Mouse (Mus musculus) adrenal gland, adult 10 weeks (tissue): Measurements from ENCODE around the gene Mertk. TPM values are rescaled to one million over a fixed set of nuclear protein-coding genes. Genes with fewer than 3 reads are reported as not detected.

Source experiments
- polyA plus RNA-seq: library from polyadenylated mRNA; stranded (reverse); fragments of 350-450 nt; fragmentation: Illumina TruSeq; extraction: RNeasy Lipid Tissue Mini Kit (QIAGEN cat#74804); gene quantifications from one replicate; pipeline ENCODE4 v1.2.3, GENCODE M21; 2014; ENCODE audit warnings: low read depth, low replicate concordance

The Mertk gene
- 19.7 TPM for polyA plus RNA-seq

DNA sequence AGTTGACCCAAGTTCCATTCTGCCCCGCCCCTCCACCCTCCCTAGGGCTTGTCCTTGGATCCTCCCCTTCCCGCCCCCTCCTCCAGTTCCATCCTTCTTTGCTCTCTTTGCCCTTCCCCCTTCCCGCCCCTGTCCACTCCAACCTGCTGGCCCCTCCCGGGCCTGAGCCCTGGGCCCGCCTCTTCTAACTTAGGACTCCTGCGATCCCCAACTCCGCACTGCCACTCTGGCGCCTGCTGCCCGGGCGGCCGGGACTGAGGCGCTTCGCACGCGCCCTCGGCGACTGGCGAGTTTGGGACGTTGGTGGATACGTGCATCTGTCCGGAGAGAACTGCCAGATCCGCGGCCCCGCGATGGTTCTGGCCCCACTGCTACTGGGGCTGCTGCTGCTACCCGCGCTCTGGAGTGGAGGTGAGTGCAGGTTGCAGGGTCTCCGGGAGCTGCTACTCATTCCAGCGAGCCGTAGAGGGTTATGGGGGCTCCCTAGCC is at the start of gene Mertk:
TSS of gene Mertk (plus strand) at position 264 of the 489 bp plus-strand sequence.

DNA sequence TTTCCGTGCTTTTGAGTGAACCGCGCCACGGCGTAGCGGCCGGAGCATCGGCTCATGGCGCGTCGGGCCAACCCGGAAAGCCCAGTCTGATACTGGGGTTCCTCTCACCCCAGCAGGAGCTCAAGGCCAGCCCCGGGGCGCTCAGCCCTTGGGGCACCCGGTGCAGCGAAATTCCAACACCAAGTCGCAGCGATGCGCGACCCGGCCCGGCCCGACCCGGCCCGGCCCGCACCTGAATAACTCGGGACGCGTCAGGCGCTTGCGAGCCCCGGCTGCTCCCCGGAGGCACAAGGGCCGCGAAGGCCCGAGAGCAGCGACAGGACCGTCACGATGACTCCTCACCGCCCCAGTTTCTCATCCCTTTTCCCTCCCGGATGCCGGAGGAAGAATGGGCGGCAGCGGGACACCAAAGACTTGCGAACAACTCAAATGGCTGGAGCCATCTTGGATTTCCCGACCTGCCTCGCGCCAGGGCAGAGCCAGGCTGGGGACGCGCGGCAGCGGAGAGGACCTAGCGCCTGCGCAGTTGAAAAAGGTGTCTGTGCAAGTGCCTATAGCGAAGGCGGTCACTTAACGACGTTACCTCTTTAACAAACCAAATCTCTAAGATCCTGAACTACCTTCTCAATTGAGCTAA is 11.7 kb upstream of the Mertk start, which contains the start of gene Anapc1:
TSS of gene Anapc1 (minus strand) at position 471 of the 637 bp plus-strand sequence.

DNA sequence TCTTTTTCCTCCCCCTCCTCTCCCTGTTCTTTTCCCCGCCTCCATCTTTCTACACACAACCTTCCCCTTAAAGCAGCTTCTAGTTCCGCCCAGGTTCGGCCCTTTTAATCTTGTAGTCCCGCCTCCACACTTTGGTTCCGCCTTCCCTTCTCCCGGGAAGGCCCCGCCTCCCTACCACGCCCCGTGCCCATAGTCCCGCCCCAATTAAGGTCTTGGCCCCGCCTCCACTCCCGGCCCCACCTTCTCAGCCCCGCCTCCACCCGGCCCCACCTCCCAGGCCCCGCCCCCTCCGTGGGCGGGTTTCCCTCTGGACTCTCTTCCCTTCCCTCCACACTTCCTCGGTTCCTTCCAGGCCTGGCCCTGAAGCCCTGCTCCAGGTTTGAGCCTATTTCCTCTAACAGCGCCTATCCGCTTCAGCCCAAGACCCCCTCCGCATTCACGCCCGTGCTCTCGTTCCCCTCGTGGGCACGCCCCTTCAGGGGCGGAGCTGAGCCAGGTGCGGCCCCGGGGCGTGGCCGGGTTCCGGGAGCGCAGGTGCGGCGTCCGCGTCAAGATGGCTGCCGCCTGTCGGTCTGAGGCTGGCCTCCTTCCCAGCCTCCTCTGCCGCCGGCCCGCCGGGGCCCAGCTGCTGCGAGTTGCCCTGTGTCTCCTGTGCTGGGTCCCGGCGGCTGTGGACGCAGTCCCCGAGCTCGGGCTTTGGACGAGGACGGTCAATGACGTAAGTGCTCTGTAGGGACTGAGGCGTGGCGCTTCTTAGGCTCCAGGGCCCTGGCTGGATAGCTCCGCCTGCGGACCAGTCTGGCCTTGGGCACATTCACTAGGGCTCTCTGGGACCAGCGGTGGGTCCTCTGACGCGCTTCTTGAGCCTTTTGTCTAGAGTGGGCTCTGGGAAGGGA is 119.3 kb downstream of the Mertk start, which contains the start of gene Tmem87b:
TSS of gene Tmem87b (plus strand) at position 333 of the 896 bp plus-strand sequence.

Other genes with a start within 250 kb of the Mertk start
- not detected for gene Spdye4c, start 107.7 kb upstream of the Mertk start, polyA plus RNA-seq
- 84.3 TPM for gene Anapc1, start 11.6 kb upstream of the Mertk start, polyA plus RNA-seq
- 82.9 TPM for gene Tmem87b, start 119.2 kb downstream of the Mertk start, polyA plus RNA-seq
- gene Fbln7, start 164.0 kb downstream of the Mertk start, polyA plus RNA-seq: 3.1 TPM
- 8.2 TPM for gene Zc3h8, start 245.1 kb downstream of the Mertk start, polyA plus RNA-seq